In genomic region chr15:101203673-101204072, GRCm38 (mm10) we compare ENCODE assay signal across 23 mouse cellular contexts.
"Had no signal": no experiment of that assay in that cellular context is flagged by ENCODE, and none has a peak within 500 bp of the region (broad histone marks: within the 10 kb centered on the region; RNA-seq: fewer than 3 reads in every experiment).

No protein-coding gene starts in this region.

- H3K4me2 ChIP-seq: heart, embryonic 12.5 days; hindbrain, embryonic 14.5 days; limb, embryonic 12.5 days; liver, embryonic 11.5 days; liver, embryonic 13.5 days; liver, embryonic 15.5 days had no signal

- DNase-seq: gastrocnemius, adult 2 months; gastrocnemius, postnatal 10 days; gastrocnemius, postnatal 25 days; heart, adult 18-20 months; heart, postnatal 10 days; kidney, adult 18-20 months; kidney, adult 8-10 months; kidney, postnatal 10 days; kidney, postnatal 25 days; kidney, postnatal 4 days; liver; liver, embryonic 13.5 days had no signal

- H3K4me1 ChIP-seq: heart, embryonic 10.5 days; heart, embryonic 12.5 days; limb, embryonic 10.5 days; limb, embryonic 12.5 days; liver, embryonic 13.5 days had no signal

- ATAC-seq: hindbrain, embryonic 16.5 days; inflammation-experienced regulatory T-cells, adult 6 months had no signal

- H3K4me3 ChIP-seq: gastrocnemius, adult 2 months; heart, embryonic 10.5 days; heart, embryonic 12.5 days; layer of hippocampus, adult 2 months; left cerebral cortex, adult 2 months; limb, embryonic 10.5 days; limb, embryonic 12.5 days; liver, embryonic 13.5 days; liver, embryonic 15.5 days had no signal

- H3K27me3 ChIP-seq: heart, embryonic 12.5 days; limb, embryonic 12.5 days; liver, embryonic 13.5 days; liver, embryonic 15.5 days had no signal

- H3K9ac ChIP-seq: heart, embryonic 12.5 days; hindbrain, embryonic 14.5 days; limb, embryonic 12.5 days; liver, embryonic 13.5 days; liver, embryonic 15.5 days had no signal

- H3K9me3 ChIP-seq: heart, embryonic 10.5 days; limb, embryonic 10.5 days; liver, embryonic 13.5 days; liver, embryonic 15.5 days had no signal

- H3K27ac ChIP-seq: gastrocnemius, adult 2 months; heart, embryonic 10.5 days; hindbrain, embryonic 14.5 days; layer of hippocampus, adult 2 months; left cerebral cortex, adult 2 months; limb, embryonic 10.5 days; limb, embryonic 12.5 days; liver, embryonic 13.5 days; liver, embryonic 15.5 days had no signal
